Mouse (Mus musculus) urinary bladder, postnatal 4 days (tissue): ENCODE data around the gene Rpap1.

ENCODE experiments used
- DNase-seq, 2 experiments: peaks; one replicate each; pipeline ENCODE4 v3.0.0; 2021 to 2022; ENCODE audit warnings: low spot score in 2 of 2

Gene Rpap1

DNA sequence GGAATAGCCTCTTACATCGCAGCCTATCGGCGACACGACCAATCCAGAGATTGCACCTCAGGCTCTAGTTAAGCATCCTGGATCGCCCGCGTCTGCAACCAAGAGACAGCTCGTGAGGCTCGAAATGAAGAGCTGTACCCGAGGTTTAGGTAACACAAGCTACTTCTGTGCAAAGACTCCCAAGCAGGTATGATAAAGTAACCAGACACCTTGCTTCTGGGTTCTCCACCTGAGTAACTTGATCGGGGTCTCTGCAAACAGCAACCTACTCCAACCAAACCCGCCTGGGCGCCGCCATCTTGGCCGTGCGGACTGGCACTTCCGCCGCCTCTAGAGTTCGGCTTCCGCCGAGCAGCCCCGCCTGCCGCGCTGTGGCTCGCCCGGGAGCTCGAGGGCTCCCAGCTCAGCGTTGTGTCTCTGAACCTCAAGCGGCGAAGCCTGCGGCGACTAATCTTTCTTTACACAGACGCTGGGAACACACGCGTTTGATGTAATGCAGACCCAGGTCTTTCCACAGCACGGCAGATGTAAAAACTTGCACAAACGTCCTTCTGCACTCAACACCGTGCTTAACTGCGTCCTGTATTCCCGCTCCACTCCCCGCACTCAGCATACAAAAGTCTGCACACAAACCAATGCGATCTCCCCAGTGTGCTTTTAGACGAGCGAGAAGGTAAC lies at the start of gene Rpap1:
Gene Rpap1, minus strand, starts transcription at position 332 of the 678 bp plus-strand sequence.
- DNase-seq = peak; percentile 74 to 84

DNA sequence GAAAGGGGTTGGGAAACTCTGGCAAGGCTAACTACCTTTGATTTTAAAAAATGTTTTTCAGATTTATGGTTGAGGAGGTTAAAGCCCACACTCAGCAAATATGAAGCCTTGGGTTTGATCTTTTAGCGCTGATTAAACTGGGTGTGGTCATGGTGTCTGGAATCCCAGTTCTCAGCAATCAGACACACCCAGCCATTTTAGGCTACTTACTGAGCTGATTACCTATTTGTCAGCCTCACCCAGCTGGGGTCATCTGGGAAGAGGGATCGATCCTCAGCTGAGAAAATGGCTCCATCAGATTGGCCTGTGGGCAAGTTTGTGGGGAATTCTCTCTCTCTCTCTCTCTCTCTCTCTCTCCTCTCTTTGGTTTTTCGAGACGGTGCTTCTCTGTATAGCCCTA lies 46.9 kb upstream of the Rpap1 start:
- DNase-seq = no peak

DNA sequence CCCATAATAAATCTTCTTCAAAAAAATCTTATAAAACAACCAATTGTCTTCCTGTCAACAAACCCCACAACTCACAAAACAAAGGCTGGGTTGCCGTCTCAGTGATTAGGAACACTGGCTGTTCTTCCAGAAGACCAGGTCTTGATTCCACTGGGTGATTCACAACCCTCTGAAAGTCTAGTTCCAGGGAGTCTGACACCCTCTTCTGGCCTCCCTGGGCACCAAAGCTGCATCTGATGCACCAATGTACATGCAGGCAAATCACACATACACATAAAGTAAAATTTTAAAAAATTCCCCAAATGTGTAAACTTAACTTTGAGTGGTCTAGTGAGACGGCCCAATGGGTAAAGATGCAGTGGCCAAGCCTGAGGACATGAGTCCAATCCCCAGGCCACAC lies 43.2 kb upstream of the Rpap1 start:
- no peak for DNase-seq

DNA sequence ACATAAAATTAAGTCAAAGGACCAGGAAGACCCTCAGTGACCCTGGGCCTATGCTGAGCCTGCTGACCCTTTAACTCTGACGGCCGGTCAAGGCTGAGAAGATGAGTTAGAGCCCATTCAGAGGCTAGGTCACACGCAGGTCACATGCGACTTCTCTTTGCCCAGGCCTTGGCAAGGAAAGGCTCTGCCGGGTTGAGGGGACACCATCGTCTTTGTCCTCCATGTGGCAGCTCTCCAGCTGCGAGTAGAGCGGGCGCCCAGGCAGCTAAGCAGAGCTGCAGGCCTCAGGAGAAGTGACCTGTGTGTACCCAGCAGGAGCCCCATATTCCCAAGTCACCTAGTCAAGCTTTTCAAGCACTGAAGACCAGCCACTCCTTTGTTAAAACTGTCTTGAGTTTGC lies 33.8 kb upstream of the Rpap1 start:
- DNase-seq = no peak

DNA sequence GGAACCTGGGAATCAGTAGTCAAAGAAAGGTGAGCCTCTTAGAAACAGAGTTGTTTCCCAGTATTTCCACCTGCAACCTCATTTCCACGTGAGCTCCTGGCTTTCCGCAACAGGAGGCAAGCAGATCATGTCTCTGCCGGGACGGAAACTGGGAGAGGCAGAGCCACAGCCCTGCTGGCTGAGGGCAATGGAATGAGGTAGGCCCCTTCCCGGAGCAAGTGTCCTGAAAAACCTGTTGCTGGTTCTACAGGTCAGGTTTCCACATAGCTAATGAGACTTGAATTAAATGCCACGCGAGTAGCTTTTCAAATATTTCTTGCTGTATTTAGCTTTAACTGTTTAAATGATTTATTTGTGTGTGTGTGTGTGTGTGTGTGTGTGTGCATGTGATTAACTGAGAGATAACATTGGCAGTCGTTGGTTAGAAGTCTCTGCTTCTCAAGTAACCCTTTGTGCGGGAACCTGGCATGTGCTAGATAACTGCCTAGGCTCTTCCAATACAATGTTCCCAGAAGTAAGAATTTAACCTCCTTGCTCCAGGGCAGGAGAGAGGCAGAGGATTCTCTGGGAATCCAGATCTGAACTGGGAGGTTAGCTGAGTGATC lies 31.4 kb upstream of the Rpap1 start:
- DNase-seq = no peak

DNA sequence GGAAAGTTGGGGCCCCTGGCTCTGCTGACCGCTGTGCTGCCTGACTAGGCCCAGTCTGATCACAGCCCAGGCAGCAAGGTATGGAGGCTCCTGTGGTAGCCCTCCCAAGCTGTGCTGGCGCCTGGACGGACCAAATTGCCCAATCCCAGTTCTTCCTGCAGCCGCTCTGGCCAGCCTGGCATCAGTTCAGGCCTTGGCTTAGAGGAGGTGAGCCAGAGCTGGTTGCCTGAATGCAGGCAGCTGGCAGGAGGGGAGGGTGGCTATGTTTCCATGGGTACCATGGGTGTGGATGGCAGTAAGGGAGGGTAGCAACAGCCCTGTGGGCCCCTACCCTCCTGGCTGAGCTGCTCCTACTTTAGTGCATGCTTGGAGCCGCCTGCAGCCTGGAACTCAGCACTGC lies 29.7 kb upstream of the Rpap1 start:
- no peak for DNase-seq

DNA sequence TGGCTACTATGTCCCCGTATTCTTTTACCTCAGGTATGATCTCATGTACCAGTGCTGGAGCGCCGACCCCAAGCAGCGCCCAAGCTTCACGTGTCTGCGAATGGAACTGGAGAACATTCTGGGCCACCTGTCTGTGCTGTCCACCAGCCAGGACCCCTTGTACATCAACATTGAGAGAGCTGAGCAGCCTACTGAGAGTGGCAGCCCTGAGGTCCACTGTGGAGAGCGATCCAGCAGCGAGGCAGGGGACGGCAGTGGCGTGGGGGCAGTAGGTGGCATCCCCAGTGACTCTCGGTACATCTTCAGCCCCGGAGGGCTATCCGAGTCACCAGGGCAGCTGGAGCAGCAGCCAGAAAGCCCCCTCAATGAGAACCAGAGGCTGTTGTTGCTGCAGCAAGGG lies 29.3 kb upstream of the Rpap1 start:
- no peak for DNase-seq

DNA sequence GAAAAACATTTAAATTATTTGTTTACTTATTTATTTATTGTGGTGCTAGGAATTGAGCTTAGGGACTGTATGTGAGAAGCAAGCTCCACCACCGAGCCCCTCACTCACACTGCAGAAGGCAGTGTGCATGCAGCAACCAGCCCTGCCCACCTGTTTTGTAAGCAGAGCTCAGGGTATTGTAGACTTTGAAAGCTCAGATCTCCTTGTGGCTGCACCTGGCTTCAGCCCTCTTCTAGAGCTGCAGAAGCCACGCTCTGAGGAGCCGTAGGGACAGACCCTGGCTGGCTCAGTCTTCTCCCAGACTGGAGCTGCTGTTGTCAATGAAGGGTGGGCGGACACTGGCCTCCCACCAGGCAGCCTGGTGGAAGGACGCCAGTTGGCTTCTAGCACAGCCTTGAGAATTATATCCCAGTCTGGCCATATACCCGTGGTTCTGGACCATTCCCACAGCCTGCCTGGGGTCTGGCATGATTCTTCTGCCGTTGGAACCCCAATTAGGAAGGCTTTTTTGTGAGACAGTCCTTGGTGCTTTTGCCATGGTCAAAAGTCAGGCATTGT lies 27.1 kb upstream of the Rpap1 start:
- peak in 1 of 2 experiments; percentile 78 for DNase-seq

DNA sequence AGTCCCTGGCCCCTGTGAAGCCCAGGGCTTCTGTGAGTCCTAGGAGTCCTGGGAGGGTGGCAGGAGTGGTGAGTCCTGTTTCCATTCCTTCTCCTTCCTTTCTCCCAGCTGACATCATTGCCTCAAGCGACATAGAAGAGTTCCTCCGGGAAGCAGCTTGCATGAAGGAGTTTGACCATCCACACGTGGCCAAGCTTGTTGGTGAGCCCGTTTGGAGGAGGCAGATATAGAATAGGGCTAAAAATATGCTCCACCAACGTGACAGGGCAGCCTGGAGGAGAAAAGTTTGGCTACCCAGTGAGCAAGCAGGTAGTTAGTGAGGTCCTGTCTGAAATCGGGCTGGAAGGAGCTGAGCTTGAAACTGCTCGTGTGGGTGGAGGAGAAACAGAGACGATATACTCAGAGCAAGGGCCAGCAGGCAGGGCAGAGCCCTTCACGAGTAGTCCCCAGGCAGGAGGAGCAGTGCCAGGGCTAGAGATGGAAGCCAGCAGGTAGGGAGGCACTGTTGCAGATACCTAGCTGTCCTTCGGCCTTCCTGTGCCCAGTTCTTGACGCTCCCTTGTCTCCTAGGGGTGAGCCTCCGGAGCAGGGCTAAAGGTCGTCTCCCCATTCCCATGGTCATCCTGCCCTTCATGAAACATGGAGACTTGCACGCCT lies 24.3 kb upstream of the Rpap1 start:
- no peak for DNase-seq

DNA sequence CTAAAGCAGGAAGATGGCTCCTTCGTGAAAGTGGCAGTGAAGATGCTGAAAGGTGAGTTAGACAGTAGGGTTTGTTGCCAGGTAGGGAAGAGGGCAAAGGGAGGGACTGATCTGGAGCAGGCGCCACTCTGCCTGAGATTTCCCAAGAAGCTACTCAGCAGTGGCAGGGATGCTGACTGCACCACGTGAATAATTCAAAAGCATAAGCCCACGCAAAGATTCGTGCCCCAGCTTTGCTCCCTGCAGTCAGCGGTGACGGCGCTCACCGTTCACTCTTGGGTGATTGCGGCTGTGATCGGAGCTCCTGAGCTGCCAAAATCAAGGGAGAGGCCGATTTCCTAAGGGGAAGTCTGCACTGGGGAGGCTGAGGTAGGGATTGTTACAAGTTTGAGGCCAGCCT lies 23.6 kb upstream of the Rpap1 start:
- DNase-seq = no peak

DNA sequence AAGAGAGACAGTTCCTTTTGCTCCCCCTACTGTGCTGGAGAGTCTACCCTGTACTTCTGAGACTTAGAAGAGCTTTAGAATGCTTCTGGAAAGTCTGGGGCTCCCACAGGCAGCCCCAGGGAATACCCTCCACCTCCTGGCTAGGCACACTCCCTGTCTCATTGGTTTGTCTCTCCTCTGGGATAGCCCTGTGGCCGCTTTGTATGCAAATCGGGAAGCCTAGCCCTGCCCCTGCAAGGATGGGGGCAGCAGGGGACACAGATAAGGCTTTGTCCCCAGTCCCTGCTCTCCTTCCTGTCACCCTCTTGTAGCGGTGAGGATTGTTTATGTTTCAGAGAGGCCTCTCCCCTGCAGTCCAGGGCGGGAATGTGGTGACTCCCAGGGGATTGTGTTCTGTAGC lies 21.5 kb upstream of the Rpap1 start:
- no peak for DNase-seq

DNA sequence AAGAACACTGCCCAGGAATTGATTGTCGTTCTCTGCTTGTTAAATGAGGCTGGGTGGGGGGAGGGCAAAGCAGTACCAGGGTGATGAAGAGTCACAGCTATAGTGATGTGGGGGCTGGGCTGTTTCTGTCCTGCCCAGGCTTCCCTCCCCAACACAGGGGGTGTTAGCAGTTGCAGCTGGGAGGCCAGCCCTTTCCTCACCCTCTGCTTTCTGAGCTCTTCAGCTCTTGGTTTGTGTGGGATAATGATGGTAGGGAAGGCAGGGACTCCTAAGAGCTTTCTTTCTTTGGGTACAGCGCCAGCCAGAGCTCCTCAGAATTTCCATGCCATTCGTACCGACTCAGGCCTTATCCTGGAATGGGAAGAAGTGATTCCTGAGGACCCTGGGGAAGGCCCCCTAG lies 21.1 kb upstream of the Rpap1 start:
- DNase-seq = no peak

DNA sequence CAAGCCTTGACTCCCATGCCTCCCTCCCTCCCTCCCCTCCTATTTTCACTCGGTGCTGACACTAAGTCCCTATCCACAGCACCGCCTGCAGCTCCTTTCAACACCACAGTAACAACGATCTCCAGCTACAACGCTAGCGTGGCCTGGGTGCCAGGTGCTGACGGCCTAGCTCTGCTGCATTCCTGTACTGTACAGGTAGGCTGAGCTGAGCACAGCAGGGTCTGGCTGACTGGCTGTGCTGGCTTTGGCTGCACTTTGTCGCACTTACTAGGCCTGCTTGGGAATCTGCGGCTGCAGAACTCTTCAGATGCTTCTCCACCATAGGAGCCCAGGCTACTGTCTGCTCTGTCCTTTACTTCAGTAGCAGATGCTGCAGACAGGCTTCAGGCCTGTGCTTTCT lies 18.2 kb upstream of the Rpap1 start:
- no peak for DNase-seq

DNA sequence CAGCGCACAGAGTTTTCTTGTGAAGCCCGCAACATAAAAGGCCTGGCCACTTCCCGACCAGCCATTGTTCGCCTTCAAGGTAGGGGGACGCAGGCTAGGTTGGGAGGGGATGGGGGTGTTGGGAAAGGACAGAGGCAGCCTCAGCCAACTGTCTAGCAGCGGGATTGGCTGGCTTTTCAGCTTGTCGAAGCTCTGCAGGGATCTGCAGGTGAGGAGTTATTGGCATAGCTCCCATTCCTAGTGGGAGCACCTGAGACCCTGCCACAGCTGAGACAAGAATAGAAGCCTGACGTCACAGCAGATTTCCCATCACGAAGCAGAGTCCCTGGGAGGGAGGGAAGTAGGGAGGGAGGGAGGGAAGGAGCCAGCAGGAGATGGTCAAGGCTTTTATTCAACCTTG lies 17.4 kb upstream of the Rpap1 start:
- no peak for DNase-seq

DNA sequence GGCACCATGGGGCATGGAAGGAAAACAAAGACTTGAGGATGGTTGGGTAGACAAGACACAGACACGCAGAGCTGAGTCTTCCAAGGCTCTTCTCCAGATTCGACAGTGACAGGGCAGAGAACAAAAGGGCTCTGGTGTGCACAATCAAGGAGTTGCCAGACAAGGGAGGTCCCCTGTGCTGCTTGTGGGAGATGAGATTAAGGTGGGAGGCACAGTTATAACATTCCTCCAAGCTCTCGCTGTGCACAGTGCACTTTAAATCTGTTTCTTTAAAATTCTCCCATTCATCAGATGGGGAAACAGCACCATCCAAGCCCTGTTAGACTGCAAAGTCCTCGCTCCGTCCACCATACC lies 16.9 kb upstream of the Rpap1 start:
- DNase-seq = no peak

DNA sequence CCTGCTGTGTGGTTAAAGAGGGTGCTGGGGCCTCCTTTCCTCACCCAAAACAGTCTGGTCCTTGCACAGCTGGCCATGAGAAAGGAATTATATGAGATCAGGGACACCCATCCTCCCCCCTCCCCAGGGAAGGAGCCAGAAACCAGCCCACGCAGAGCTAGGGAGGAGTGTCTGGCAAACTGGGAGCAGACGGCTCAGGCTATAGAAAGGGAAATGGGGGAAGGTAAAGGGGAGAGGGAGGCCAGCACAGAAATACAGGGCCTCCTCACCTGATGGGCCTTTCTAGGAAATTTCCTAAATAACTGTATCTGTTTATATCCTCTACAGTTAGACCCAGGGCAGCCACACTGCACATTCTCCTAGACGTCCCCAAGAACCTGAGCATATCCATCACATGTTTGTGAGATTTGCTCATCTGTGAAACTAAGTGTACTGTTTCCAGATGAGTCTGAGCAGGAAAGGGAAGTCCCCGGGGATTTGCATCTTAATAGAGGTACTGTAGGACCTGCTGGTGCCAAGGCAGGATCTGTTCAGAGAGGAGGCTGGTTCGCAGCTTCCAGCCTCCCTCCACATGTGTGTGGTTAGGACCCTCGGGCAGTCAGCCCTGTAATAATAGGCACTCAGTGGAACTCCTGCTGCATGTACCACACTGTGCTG lies 16.4 kb upstream of the Rpap1 start:
- no peak for DNase-seq

DNA sequence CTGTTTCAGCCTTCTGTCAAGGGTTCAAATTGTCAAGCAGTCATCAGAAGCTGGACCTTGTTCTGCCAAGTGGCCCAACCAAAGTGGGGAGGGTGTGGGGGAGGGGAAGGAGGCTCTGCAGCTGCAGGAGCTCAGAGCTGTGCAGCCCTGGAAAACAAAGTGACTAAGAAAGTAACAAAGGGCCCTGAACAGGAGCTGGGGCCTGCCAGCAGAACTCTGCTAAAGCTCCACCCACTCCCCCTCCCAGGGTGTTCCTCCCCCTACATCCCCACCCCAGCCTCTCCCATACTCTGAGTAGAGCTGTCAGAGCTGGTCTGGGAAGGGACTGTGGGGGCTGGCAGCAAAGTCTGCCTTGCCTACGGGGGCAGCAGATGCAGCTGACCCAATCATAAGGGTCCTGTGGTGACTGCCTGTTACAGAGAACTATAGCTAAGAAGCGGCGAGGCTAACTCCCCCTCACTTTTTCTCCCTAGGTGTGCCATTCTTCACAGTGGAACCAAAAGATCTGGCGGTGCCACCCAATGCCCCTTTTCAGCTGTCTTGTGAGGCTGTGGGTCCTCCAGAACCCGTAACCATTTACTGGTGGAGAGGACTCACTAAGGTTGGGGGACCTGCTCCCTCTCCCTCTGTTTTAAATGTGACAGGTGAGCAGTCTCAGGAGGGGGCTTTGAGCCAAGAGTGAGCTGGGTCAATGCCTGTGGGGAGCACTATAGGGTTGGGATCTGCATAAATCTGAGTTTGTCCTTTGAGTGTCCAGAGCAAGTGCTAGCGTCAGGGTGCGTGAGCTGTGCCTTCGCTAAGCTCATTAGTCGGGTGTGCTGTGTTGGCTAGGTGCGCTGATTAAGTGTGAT lies 15.7 kb upstream of the Rpap1 start:
- DNase-seq = peak in 1 of 2 experiments; percentile 40

DNA sequence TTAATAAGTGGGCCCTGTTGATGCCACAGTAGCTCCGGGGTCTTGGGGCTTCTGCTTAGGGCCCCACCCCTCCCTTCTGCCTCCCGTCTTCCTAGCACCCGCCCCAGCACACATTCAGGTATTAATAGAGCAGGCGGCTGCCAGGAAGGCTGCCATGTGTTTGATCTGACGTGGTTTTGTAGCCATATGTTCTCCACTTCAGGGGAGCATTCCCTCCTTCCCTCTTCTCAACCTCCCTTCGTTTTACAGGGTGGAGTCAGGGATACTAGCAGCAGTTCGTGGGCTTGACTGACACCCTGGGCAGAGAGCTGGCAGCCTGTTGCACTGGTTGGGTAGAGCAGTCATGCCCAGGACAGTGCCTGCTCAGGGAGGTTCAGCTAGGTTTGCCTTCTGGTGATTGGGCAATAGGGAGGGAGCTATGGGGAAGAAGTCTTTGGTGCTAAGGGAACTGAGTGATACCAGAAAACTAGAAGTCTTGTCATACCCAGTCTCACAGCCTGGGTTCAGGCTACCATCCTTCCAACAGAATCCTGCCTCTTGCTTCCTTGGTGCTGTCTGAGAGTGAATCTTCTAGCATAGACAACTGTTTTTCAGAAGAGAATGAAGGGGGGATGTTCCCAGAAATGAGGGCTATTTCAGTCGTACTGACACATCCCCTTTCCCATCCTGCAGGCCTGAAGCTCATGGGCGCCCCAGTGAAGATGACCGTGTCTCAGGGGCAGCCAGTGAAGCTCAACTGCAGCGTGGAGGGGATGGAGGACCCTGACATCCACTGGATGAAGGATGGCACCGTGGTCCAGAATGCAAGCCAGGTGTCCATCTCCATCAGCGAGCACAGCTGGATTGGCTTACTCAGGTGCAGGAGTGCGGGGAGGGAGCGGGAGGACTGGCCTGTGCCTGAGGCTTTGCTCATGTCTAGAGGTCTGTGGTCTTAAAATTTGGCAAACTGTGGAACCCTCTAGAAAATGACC lies 13.8 kb upstream of the Rpap1 start:
- no peak for DNase-seq

DNA sequence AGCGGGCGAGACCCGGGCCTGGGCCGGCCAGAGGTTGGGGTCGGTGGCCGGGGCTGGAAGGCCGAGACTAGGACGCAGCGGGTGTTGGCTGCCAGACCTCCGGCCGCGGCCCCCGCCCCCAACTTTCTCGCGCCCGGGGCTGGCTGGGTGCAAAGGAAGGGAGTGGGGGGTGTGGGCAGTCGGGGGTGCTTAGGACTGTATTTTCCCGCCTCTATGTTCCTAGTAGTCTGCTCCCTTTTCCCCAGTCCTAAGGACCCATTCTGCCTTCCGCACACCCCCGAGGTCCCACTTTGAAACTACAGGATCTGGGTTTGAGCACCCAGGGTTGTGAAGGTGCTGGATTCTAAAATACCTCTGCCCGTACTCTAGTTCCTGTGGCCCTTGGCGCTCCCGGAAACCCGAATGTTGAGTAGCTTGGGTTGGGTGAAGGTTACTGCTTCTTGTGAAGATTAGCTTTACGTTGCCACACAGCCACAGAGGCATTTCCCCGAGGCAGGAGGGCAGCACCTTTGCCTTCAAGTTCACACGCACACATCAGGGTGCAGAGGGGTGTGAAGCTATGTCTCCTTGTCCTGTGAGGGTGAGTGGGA lies 12.7 kb upstream of the Rpap1 start:
- no peak for DNase-seq
